Comparison of ENCODE assay signal across 16 mouse cellular contexts in the genomic region with DNA sequence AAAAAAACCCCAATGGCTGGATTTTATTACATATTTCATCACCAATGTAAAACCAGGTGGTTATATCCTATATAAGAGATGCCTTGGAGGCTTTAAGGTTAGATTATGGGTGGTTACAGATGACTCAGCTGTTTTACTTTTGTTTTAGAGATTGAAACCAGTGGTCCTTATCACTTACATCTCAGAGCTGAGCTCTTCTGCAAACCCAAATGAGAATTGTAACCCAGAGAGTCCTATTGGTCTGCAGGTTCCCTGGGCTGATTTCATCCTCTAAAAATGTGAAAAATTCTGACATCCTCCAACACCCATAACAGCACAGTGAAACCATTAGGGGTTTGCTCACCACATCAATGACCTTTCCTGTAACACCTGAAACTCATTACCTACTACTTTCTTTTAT.
"Had no signal": no experiment of that assay in that cellular context is flagged by ENCODE, and none has a peak within 500 bp of the region (broad histone marks: within the 10 kb centered on the region; RNA-seq: fewer than 3 reads in every experiment).

No protein-coding gene starts in this region.

- ATAC-seq: liver, embryonic 12.5 days had no signal

- DNase-seq: kidney, postnatal 10 days; kidney, postnatal 36 days; liver; lung, adult 2 months; lung, postnatal 14 days; lung, postnatal 4 days; midbrain, embryonic 14.5 days; right cerebral cortex, postnatal 14 days; right cerebral cortex, postnatal 4 days; thymus, postnatal 25 days had no signal

- H3K9me3 ChIP-seq: kidney, embryonic 15.5 days; limb, embryonic 10.5 days; limb, embryonic 13.5 days; liver, embryonic 12.5 days; liver, embryonic 15.5 days; stomach, embryonic 15.5 days had no signal

- H3K4me3 ChIP-seq: kidney, embryonic 15.5 days; limb, embryonic 10.5 days; limb, embryonic 13.5 days; liver, embryonic 12.5 days; liver, embryonic 15.5 days; stomach, embryonic 15.5 days had no signal

- H3K9ac ChIP-seq: kidney, embryonic 15.5 days; limb, embryonic 13.5 days; liver, embryonic 12.5 days; liver, embryonic 15.5 days; stomach, embryonic 15.5 days had no signal

- H3K27me3 ChIP-seq: limb, embryonic 13.5 days; stomach, embryonic 15.5 days had no signal

- H3K27ac ChIP-seq: kidney, embryonic 15.5 days; limb, embryonic 10.5 days; limb, embryonic 13.5 days; liver, embryonic 12.5 days; liver, embryonic 15.5 days; stomach, embryonic 15.5 days had no signal

- H3K36me3 ChIP-seq: kidney, embryonic 15.5 days; limb, embryonic 10.5 days; limb, embryonic 13.5 days; liver, embryonic 12.5 days; liver, embryonic 15.5 days; stomach, embryonic 15.5 days had no signal
